Mouse (Mus musculus): ENCODE measurements at regions not wholly inside any gene's neighbourhood (a gene's known extent, or its start where the extent isn't known, plus 50 kb on each side); places are given as distances from the start of the nearest gene placed in this dataset.

GRCm38 (mm10) chr1:127015042-127015893 lies 184.7 kb upstream of the Nckap5 start:
- TF ChIP-seq CTCF (IDR thresholded peaks at IDR 0.05) (no peak), POLR2A (IDR thresholded peaks at IDR 0.05; ENCODE audit: insufficient read depth, low read depth, low read length) (no peak)
